Mouse (Mus musculus): Measurements from ENCODE around the gene Apol9b.

DNA sequence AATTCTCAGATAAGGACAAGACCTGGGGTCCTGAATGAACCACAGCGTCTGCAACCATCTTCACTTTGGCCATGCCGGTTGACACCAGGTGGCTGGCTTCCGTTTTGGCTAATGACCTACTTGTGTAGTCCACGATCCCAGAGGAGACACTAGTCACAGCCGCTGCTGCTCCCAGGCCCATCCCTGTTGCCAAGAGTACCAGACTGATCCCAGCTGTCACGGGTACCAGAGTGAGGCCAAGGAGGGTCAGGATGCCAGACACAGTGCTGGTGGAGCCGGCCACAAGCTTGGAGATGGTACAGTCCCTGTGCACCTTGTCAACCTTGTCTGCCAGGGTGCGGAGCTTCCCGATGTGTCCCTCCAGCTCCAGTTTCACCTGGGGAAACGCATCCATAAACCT is 20.9 kb downstream of the Apol9b start:
- TF ChIP-seq CTCF (IDR thresholded peaks at IDR 0.05; ENCODE audit: extremely low read depth, insufficient read depth, low read length): no peak
- TF ChIP-seq POLR2A (IDR thresholded peaks at IDR 0.05; ENCODE audit: extremely low read depth, insufficient read depth, low read length): no peak
